Mouse (Mus musculus) heart, adult 2 months (tissue): Measurements from ENCODE around the gene 4933405L10Rik.

Experiments used
- CTCF ChIP-seq: fragments of 200-600 bp; IDR thresholded peaks from 2 replicates; pipeline ENCODE4 v1.8.1; 2022; ENCODE audit warnings: antibody characterized with exemption, mild to moderate bottlenecking, moderate library complexity
- EP300 ChIP-seq: fragments of 200-500 bp; IDR thresholded peaks from 2 replicates; pipeline ENCODE4 v1.6.1; 2011; ENCODE audit warnings: low read depth, low read length, control low read depth; ENCODE audit not compliant: insufficient read depth
- POLR2A ChIP-seq: fragments of 200-500 bp; IDR thresholded peaks from 2 replicates; pipeline ENCODE4 v1.6.1; 2011; ENCODE audit warnings: mild to moderate bottlenecking, low read depth, low read length, control low read depth; ENCODE audit not compliant: insufficient read depth

DNA sequence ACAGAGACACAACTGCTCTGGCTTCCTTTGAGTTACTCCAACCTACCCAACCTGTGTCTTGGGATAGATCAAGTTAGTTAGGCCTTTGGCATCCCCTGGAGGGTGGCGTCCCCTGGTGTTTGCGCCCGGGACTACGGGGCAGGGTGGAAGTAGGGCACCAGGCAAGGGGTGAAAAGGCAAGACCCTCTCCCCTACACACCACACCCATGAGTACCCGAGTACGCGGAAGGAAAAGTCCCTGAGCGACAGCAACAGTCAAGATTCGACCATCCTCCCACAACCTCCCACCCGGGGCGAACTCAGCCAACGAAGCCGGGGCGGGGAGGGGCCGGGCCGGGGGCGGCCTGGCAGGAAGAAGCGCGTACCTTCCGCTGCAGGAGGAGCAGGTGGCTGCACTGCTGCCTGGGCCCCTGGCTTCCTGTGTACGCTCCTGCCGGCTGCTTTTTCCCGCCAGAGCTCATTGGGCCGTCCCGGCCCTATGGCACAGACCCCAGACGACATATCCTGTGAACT, 21.6 kb upstream of the 4933405L10Rik start, which contains the start of gene Carmil2:
- TF ChIP-seq EP300 (peak; percentile 56; the same call in 1 of the 2 replicates), CTCF (peak; percentile 85), POLR2A (no peak)
